Mouse (Mus musculus): ENCODE data around the gene Agbl1.

DNA sequence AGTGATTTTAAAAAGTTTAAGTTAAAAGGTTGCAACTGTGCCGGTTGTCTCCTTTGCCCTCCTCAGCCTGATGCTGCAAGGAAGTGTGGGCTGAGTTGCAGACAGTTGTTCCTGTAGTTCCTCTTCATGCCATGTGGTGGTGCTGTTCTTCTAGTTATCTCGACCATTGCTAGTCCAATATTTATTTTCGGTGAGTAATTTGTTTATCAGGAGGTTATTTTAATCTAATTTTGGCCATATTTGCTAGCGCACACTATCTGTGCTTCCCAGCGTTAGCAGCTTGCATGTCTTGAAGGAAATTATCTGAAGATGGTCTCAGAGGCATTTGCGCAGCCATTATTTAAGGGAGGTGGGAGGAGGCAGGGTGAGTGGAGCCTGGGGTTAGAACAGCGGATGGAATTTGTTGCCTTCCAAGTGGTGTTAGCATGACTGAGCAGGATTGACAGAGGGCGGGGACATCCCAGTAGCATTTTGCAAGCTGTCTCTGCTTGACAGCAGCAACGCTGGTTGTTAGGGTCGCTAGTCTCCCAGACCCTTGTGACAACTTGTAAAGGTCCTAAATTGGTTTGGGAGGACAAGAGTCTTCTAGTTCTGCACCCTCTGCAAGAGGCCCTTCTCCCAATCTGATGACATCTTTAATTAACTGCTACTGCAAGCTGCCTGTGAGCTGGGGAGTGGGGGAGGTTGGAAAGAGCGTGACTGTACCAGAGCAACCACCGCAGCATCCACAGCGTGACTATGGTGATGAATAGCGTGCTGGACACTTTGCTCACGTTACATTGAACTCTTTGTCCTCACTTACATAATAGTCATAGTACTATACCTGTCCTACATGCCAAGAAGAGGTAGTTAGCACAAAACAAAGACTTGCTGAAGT lies 163.5 kb downstream of the Agbl1 start:
- TF ChIP-seq CTCF (IDR thresholded peaks at IDR 0.05; ENCODE audit: low read depth, low read length) (no peak), TAL1 (conservative IDR thresholded peaks at IDR 0.05; ENCODE audit: low read depth, low read length) (no peak), GATA1 (IDR thresholded peaks at IDR 0.05; ENCODE audit: borderline replicate concordance, low read length) (no peak)

All from G1E (cell line).